Mouse (Mus musculus): Measurements from ENCODE around the gene Adgrf4.

The Adgrf4 gene

DNA sequence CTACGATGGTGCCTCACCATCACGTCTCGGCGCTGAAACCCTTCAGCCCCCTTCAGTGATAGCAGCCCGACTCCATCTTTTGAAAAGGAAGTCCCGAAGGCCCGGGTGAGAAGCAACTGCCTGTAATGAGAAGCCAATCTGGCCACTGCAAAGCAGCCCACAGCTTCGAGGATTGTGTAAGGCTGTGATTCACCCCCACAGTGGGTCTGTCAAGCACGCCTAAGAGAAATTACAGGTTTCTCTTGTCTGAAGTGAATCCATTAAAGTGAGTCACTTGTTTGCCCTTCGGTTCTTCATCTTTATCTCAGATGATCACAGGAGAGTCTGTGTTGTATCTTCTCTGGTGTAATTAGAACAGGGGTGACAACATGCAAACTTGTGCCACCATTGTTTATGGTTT, at the start of gene Adgrf4:
Adgrf4 (minus strand) TSS at position 149 of the 400 bp plus-strand sequence.
- DNase-seq (ENCODE audit: low spot score in 2 of 2) = no peak

DNA sequence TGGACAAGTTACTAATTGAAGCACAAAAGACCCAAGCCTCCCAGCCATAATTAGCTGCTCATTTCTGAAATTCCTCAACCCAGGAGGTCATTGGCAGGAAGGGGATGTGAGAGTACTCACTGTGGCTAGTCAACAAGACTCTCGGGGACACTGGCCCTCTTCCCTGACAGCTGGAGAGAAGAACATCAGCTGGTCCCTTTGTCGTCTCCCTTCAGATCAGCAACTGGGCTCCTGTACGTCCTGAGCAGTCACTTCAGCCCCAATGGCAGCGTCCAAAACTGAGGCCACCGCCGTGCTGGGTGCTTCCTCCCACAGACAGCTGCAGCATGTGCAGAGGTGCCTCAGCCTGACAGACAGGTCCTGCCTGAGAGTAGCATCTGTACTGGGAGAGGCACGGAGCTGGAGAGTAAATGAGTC, 49.7 kb upstream of the Adgrf4 start, which contains the start of gene Adgrf2:
Adgrf2 (minus strand) TSS at position 379 of the 417 bp plus-strand sequence.
- DNase-seq (ENCODE audit: low spot score in 2 of 2) = no peak

DNA sequence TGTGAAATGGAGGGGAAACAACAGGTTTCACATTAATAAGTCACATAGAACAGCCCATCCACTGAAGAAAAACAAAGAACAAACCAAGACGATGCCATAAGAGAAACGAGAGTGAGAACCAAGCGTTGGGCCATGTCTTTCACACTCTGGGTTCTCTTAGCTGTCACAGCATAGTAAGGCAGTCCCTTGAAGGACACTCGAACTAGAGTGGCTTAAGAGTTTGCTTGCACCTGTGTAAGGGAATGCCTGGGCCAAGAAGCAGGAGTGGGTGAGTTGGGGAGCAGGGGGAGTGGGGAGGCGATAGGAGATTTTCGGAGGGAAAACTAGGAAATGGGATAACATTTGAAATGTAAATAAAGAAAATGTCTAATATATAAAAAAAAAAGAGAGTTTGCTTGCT, 46.7 kb upstream of the Adgrf4 start:
- DNase-seq (ENCODE audit: low spot score in 2 of 2) = no peak

DNA sequence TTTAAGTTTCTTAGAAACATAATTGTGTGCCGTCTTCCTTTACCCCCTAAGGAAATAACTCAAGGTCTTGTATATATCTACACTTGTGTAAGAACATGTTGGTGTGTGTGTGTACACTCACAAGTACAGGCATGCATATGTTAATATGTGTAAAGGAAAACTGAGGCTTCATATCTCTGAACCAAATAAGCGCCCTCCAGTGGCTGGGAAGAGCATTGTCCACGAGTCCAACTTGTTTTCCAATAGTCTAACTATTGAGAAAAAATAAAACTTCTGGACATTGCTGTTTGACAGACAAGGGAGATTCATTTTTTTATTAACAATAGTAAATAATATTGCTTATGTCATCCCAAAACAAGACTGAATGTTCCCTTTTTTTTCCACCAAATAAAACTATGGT, 25.1 kb upstream of the Adgrf4 start:
- no peak for DNase-seq (ENCODE audit: low spot score in 2 of 2)

DNA sequence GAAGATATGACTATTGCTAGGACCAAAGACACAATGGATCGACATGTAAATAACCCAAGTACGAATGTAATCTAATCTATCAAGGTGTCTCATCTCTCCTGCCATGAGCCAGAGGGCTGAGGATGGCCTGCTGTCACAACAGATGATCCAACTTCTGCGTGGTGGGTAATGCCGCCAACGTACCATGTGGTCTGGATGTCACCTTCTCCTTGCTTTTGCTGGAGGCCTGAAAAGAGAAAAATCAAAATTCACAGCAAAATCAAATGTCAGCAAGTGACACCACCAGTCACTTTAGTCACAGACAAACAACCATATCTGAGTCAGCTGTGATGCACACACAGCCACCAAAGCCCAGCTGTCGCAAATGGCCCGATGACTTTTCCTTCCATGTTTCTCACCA, 22.9 kb upstream of the Adgrf4 start:
- DNase-seq (ENCODE audit: low spot score in 2 of 2) = no peak

DNA sequence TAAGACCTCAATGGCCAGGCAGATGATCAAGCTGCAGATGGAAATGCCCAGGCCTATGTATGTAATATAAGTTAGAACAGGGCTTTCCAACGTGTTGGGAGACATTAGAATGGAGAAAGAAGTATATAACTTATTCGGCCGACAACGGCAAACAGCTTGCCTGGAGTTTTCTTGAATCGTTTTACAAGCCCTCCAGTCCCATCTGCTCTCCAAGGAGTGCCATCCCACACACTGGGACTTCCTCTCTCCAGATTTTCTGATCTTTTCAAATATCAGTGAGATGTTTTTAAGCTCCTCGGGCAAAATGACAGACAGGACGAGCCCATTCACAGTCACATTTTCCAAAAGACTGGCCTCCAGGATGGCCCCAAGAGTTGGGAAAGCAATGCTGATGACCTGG, 18.6 kb upstream of the Adgrf4 start:
- peak in 1 of 2 experiments; percentile 22 for DNase-seq (ENCODE audit: low spot score in 2 of 2)

DNA sequence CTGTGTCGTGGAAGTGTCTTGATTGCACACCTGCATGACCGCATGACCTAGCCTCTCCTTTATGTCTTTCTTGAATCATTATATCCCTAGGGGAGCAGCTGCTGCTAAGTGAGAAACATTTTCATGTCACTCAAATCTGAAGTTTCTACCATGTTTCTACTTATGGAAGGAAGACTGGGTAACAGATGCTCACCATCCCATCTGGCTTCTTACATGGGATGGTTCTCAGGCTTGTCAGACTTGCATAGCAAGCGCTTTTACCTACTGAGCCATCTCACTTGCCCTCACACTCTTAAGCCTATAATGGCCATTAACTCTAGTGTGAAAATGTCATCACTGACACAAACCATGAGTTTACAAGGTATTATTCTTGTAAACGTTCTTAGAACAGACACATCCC, 13.5 kb upstream of the Adgrf4 start:
- no peak for DNase-seq (ENCODE audit: low spot score in 2 of 2)

DNA sequence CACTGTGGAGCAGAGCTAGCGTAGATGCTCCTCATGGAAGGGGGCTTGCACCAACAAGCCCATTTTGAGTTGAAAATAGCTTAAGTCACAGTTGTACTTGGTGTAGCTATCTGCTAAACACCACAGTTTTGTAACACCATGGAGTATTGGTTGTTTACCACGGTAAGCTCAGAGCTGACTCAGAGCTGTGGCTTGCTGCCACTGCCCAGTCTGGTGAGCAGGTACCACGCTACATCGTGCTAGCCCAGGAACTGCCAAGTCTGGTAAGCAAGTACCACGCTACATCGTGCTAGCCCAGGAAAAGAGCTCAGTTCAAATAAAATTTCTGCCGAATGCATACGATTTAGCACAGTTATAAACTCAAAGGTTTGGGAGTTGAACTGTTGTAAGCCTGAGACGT, 10.1 kb upstream of the Adgrf4 start:
- no peak for DNase-seq (ENCODE audit: low spot score in 2 of 2)

DNA sequence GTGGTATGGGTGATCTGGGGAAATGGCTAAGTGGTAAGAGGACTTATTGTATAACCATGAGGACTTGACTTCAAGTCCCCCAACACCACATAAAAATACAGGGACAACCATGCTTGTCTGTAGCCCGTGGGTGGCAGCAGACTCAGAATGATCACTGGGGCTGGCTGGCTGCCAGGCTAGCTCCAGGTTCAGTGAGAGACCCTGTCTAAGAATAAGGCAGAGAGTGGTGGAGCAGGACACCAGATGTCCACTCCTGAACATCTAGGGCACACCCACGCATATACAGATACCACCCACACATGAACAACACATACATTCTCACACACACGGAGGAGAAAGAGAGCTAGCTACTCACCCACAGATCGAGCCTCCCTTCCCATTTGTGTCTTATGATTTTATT, 2.6 kb upstream of the Adgrf4 start:
- DNase-seq (ENCODE audit: low spot score in 2 of 2) = peak; percentile 24 to 30

DNA sequence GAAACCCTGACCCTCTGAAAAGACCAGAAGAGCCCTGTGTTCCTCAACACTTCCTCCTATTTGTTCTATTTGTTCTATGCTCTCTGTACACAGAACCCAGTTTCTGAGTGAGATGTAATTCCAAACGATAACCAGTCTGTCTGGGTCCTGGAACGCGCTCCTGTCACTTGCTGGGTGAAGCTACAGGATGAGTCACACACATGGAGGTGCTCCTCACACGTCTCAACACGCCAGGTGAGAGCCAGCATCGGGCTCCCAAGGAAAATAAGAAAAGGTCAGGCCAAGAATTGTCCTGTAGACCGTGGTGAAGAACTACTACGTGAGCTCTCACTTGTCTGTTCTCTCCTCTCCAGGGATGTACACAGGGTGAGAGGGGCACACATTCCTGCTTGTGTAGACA, 1.6 kb downstream of the Adgrf4 start:
- no peak for DNase-seq (ENCODE audit: low spot score in 2 of 2)

DNA sequence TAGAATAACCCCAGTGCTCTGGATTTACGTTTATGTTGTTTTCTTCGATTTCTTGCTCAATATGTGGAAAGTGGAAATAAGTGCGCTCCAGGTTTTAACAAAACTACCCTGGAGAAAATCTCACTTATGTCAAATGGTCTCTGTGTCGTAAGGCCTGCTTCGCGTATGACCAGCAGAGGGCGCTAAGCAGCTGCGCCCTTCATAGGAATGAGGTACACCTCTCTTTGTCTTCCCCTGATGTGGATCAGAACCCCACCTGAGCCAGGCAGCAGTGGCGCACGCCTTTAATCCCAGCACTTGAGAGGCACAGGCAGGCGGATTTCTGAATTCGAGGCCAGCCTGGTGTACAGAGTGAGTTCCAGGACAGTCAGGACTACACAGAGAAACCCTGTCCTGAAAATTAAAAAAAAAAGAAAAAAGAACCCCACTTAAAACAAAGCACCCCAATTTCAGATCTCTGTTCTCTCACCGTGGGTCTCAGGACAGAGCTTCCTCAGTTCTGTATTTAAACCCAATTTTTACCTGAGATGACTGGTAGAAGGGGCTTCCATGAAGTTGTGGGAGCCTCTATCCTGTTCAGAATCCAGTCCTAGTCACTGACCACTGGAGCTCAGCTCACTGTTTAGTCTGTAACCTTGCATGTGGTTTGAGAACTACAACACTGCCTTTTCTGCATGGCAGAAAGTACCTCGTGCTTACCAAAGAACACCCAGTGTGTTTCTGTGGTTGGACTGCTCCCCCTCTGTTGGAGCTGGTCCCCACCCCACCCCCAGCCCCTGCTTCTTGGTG, 33.3 kb downstream of the Adgrf4 start:
- peak in 1 of 2 experiments; percentile 8 for DNase-seq (ENCODE audit: low spot score in 2 of 2)

DNA sequence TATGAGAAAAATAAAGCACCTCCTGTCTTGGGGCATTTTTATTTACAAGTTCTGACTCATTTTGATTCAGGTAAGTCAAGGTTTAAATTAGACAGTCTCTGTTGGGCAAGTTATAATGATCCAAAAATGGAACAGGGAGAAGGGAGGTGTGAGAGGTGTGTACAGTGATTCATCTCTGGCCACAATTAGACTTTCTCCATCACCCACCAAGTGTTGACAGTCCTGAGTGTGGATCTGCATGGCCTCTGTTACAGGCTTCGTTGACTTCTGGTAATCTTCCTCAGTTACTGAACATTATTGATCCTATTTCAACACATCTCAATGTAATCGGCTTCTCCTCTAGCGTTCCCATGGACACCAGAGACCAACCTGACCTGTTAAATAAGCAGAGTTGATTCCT, 48.7 kb downstream of the Adgrf4 start:
- DNase-seq (ENCODE audit: low spot score in 2 of 2) = no peak

DNA sequence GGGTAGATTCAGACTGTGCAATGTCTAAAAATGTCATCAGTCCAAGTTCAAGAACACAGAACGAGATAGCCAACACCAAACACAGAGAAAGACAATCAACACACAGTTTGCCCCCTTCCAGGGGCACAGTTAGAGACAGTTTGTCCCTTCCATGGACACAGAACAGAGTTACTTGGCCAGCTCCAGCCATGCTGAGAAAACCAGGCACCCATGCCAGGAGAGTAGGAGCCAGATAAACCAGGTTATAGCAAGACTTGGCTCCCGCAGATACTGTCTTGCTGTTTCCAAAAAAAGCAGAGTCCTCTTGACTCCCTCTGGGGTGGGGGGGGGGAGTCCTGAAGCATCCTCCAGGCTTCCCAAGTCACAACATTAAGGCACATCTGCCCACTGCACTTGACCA, 61.9 kb downstream of the Adgrf4 start:
- no peak for DNase-seq (ENCODE audit: low spot score in 2 of 2)

DNA sequence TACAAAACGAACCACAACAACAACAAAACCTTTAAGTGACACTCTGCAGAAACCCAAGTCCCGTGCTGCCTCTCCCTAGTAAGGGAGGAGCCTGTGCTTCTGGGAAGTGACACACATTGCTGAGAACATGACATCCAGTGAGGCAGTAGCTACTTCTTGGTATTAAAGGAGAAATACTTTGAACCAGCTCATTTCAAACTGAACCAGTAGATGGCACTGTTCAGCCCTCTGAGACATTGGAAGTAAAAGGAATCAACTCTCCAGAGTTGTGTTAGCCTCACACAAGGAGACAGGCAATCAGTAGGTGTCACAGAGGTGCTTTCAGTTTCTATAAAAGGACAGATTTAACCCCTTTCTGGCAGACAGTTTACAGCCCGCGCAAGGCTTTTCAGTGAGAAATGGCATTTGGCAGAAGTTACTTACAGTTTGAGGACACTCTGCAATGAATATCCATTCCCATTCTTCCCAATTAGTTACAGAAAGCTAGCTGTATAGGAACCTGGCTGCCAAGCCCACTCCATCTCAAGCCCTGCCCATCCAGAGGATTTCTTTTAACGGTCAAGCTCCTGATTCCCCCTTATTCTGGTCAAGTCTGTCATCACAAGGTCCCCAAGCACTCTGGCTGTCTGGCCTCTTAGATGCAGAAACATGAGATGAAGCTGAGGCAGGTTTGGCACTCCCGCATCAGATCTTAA, 78.9 kb downstream of the Adgrf4 start:
- peak; percentile 25 to 41 for DNase-seq (ENCODE audit: low spot score in 2 of 2)

DNA sequence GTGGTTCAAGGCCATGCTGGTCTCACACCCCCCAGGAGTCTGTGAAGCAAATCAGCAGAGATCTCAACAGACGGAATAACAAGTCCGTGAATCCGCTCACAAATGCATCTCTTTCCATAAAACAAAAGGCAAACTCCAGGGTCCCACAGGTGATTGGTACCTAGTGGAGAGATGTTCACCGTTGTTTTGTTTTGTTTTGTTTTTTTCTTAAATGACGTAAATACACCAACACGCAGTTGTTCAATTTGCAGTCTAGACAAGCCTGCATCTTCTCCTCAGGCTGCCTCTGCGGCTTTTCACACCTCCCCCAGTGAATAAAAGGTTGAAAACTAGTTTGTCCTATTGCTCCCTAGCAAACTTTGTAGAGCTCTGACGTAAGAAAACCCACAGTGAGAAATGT, 80.8 kb downstream of the Adgrf4 start, which contains the start of gene Opn5:
Opn5 (minus strand) TSS at position 101 of the 400 bp plus-strand sequence.
- DNase-seq (ENCODE audit: low spot score in 2 of 2) = no peak

DNA sequence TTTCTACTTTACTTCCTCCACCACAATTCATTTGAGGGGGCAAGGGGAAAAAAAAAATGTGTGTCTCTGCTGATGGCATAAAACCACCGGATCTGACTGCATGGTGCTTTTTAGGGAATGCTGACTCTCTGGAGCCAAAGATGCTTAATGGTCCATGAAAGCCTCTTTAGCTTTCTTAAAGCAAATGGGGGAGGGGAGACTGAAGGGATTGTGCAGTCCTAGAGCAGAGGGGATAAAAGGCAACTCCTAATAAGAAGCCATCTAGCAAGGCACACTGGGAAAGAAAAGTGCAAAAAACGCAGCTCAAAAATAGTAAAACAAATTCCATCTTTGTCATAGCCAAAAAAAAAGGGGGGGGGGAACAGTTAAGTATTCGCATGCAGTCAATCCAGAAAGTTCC, 83.8 kb downstream of the Adgrf4 start:
- no peak for DNase-seq (ENCODE audit: low spot score in 2 of 2)

All from frontal cortex, postnatal 10 days (tissue).